Mouse (Mus musculus) lung, postnatal 25 days (tissue): ENCODE measurements around the gene Lyl1.
A peak's percentile ranks its signal among the peaks of the same experiment; 100 is the strongest.
"Not testable (repeated sequence)": the region's sequence is repeated elsewhere in the genome, so short reads cannot be mapped to it uniquely, and the experiment has no call there.

Experiments
- DNase-seq: peaks from one replicate; pipeline ENCODE4 v3.0.0; 2022; ENCODE audit warnings: low spot score

Gene Lyl1

DNA sequence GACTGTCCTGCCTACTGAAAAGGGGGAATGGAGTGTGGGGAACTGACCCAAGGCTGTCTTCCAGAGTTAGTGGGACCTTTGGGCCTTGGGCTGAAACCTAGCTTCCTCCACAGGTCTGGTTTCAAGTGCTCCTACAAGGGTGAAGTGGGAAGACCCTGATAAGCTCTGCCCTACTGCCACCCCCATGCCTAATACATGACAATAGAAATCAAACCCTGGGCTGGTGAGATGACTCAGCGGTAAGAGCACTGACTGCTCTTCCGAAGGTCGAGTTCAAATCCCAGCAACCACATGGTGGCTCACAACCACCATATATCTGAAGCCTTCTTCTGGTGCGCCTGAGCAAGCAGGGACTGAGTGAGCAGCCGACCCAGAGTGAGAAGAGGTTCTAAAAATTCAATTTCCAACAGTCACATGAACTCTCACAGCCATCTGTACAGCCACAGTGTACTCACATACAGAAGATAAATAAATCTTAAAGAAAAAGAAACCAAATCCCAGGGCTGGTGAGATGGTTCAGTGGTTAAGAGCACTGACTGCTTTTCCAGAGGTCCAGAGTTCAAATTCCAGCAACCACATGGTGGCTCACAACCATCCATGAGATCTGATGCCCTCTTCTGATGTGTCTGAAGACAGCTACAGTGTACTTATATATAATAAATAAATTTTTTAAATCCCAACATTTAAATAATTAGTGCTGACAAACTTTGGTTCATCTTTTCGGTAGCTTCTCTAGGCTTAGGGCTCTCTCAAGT is 32.3 kb upstream of the Lyl1 start:
- DNase-seq, result no peak

DNA sequence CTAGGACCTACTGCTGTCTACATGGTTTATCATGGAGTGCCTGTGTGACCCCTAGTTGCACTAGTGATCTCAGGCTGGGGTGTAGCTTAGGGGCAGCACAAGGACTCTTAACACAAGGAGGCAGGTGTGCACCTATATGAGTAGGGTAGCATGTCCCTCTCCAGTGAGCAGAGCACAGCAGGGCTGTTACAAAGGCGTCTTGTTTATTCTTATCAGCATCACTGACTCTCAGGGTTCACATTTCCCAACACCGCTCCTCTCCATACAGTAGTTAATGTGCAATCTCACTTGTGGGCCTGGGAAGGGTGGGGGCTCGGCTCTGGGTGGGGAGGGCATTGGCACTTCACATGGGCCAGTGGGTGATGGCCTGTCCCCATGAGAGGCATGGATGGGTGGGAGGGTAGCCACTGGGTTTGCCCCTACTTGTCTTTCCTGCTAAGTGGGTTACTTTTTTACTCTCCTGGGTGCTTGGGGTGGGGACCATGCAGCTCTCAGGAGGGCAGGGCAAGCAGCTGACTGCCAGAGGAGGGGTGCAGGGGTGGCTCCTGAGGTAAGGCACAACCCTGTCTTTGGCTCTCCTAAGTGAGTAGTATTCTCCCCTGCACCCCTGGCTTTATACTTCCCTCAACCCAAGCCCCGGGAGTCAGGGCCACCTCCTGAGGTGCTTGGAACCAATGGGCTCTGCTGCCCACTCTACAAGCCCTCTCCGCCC is 30.8 kb upstream of the Lyl1 start:
- DNase-seq, result not testable (repeated sequence)

- DNase-seq, result no peak
Observed at GRCm38 (mm10) chr8:84677305-84677704, 24.0 kb upstream of the Lyl1 start.

DNA sequence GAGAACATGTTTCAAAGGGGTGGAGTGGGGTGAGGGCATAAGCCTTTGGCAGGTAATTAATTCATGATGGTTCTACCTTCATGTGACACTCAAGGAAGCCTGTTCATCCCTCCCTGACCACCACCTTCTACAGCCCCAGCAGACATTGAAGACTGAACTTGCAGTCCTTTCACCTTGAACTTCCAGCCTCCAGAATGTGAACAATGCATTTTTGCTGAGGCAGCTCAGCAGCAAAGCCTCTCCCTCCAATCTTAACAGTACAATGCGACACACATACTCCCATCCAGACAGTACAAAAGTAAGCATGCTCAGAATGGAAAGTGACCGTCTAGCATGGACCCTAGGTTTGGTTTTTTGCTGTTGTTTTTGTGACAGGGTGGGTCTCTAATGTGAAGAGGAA is 19.8 kb upstream of the Lyl1 start:
- DNase-seq, result no peak

- no peak for DNase-seq
Observed at GRCm38 (mm10) chr8:84682257-84682656, 19.0 kb upstream of the Lyl1 start.

DNA sequence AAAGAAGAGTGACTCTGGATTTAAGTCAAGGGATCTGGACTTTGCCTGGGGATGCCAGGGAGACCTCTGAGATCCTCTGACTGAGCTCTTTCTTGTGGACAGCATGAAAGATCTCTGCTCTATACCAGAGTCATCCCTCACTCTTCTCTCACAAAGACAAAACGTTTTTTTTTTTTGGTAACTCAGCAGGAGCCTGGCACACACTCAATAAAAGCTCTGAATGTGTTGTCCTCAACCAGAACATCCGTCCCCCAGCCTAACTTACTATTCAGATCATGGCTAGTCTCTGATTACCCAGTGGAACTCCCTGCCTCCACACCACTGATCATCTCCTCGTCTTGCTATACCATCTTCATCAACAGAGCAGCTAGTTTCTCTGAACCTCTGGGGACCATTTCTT is 16.7 kb upstream of the Lyl1 start:
- DNase-seq, result no peak

GRCm38 (mm10) chr8:84686191-84687002 is 14.9 kb upstream of the Lyl1 start, which contains the start of gene Trmt1:
Trmt1 (plus strand) TSS chr8:84686307.
- no peak for DNase-seq

- no peak for DNase-seq
Observed at GRCm38 (mm10) chr8:84687003-84687704, 14.1 kb upstream of the Lyl1 start.

- DNase-seq, result peak; percentile 90
Observed at GRCm38 (mm10) chr8:84687705-84688100, 13.6 kb upstream of the Lyl1 start, which contains the start of gene Nacc1. Nacc1 (minus strand) TSS chr8:84687862.

- DNase-seq, result peak; percentile 95
Observed at GRCm38 (mm10) chr8:84689091-84689915, 12.0 kb upstream of the Lyl1 start.

GRCm38 (mm10) chr8:84693332-84693731 is 7.9 kb upstream of the Lyl1 start:
- DNase-seq, result no peak

DNA sequence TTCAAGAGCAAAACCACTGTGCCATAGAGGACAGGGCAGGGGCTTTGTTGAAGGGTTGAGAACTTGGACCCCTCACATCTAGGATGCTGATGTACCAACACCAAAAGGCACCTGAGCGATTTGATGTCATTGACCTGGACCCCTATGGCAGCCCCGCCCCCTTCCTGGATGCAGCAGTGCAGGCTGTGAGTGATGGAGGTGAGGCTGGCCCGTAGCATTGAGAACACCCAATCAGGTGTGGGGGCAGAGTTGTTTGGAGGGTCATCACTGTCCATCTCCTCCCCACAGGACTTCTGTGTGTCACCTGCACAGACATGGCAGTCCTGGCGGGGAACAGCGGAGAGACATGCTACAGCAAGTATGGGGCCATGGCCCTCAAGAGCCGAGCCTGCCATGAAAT is 6.1 kb upstream of the Lyl1 start:
- no peak for DNase-seq

- DNase-seq, result no peak
Observed at GRCm38 (mm10) chr8:84697166-84698130, 3.8 kb upstream of the Lyl1 start.

DNA sequence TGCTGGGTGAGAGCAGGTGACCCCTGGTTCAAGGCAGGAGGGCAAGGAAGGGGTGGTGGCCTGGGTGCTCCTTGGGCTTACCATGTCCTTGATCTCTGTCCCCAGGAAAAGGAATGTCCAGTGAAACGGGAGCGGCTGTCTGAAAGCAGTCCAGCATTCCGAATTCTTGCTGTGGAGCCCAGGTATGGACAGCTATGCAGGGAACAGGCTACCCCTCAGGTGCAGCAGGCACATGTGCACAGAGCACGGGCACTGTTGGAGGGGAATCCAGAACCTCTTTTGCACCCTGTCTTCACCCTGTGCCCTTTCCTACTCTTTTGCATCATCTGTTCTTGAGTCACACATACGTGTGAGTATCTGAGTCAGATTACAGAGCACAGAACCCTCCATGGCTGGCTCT is 3.0 kb upstream of the Lyl1 start:
- DNase-seq, result no peak

- peak; percentile 89 for DNase-seq
Observed at GRCm38 (mm10) chr8:84698929-84699401, 2.3 kb upstream of the Lyl1 start.

DNA sequence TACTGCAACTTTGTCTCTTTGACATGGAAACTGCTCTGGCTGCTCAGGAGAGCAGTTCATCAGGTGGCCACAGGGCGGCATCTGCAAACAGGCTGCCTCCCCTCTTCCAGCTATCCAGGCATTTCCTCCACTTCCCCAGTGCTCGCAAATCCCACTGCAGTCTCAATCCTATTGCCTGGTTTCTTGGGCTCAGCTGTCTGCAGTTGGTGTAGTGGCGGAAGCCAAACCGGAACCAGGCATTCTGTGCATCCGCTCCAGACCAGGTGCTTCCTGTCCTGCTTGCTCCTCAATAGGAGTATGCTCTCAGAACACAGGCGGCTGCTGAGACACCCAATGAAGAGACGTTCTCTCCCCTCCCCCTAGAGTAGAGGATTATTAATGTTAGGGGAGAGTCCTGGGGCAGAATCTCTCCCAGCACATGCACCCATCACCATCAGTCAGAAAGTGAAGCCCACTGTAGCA is 1.4 kb upstream of the Lyl1 start:
- peak; percentile 78 for DNase-seq

DNA sequence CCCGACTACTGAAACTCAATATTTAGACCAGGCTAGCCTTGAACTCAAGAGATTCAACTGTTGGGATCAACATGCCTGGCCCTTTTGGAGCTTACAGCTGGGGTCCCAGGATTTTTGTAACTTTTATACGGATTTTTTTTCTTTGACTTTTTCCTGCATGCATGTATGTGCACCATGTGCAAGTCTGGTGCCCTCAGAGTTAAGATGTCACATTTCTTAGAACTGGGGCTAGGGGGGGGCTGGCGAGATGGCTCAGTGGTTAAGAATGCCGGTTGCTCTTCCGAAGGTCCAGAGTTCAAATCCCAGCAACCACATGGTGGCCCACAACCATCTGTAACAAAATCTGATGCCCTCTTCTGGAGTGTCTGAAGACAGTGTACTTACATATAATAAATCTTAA is 731 bp upstream of the Lyl1 start:
- no peak for DNase-seq

DNA sequence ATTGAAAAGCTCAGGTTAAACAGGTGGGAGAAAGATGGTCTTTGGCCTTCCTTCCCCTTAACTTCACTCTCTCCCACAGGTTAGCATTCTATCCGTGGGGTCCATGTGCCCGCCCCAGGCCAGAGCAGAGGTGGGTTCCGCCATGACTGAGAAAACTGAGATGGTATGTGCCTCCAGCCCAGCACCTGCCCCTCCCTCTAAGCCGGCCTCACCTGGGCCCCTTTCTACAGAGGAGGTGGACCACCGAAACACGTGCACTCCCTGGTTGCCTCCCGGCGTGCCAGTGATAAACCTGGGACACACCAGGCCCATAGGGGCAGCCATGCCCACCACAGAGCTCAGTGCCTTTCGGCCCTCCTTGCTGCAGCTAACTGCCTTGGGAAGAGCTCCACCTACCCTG is 1.3 kb downstream of the Lyl1 start:
- no peak for DNase-seq

- no peak for DNase-seq
Observed at GRCm38 (mm10) chr8:84702963-84703465, 1.8 kb downstream of the Lyl1 start.
